Mouse (Mus musculus) kidney, postnatal 0 days (tissue): ENCODE measurements around the gene Inpp5a. TPM values are rescaled to one million over a fixed set of nuclear protein-coding genes. Genes with fewer than 3 reads are reported as not detected.
A peak's percentile ranks its signal among the peaks of the same experiment; 100 is the strongest.
"Not testable (repeated sequence)": the region's sequence is repeated elsewhere in the genome, so short reads cannot be mapped to it uniquely, and the experiment has no call there.

Experiments used
- ATAC-seq: fragments of 200-750 bp; cut with Nextera tagmentation; replicated peaks from 2 replicates; pipeline ENCODE4 v1.8.0; 2017; ENCODE audit warnings: low read depth, moderate number of reproducible peaks, moderate TSS enrichment, moderate library complexity; ENCODE audit not compliant: low FRiP score
- DNase-seq: peaks from one replicate; pipeline ENCODE4 v3.0.0-alpha.2; 2016; ENCODE audit warnings: low spot score
- H3K27ac ChIP-seq: fragments of 300-500 bp; sonication (generic); 2 replicates; pipeline ENCODE4 v1.5.1; 2014; ENCODE audit warnings: mild to moderate bottlenecking
- H3K27me3 ChIP-seq: fragments of 300-500 bp; sonication (generic); 2 replicates; pipeline ENCODE4 v1.6.1; 2014; ENCODE audit warnings: low read length, mixed read lengths; ENCODE audit not compliant: insufficient read depth
- H3K36me3 ChIP-seq: fragments of 300-500 bp; sonication (generic); 2 replicates; pipeline ENCODE4 v1.6.1; 2014; ENCODE audit warnings: low read length, mixed read lengths; ENCODE audit not compliant: insufficient read depth
- H3K4me1 ChIP-seq: fragments of 300-500 bp; sonication (generic); replicated peaks from 2 replicates; pipeline ENCODE4 v1.6.1; 2014; ENCODE audit warnings: antibody characterized with exemption, low read length, mixed read lengths; ENCODE audit not compliant: insufficient read depth
- H3K4me2 ChIP-seq: fragments of 300-500 bp; sonication (generic); 2 replicates; pipeline ENCODE4 v1.6.1; 2014; ENCODE audit warnings: mild to moderate bottlenecking, low read length, moderate library complexity, mixed read lengths
- H3K4me3 ChIP-seq: fragments of 300-500 bp; sonication (generic); replicated peaks from 2 replicates; pipeline ENCODE4 v1.5.1; 2014; ENCODE audit warnings: low read depth, low read length
- H3K9ac ChIP-seq: fragments of 300-500 bp; sonication (generic); 2 replicates; pipeline ENCODE4 v1.6.1; 2014; ENCODE audit warnings: low read depth, low read length
- H3K9me3 ChIP-seq: fragments of 300-500 bp; sonication (generic); replicated peaks from 2 replicates; pipeline ENCODE4 v1.6.1; 2016; ENCODE audit warnings: low read length, inconsistent platforms, mixed read lengths
- CTCF ChIP-seq: IDR thresholded peaks from 2 replicates; pipeline ENCODE4 v1.5.1; 2016; ENCODE audit warnings: antibody characterized with exemption, low read depth, mild to moderate bottlenecking, moderate library complexity
- WGBS: fragments of 180-500 bp; shearing (Covaris S2); extraction: QIAGEN DNeasy Blood & Tissue Kit; methylation state at CpG from one replicate; pipeline ENCODE4 v1.1.7; 2014; 5-methylcytosine and 5-hydroxymethylcytosine counted together
- polyA plus RNA-seq: library from polyadenylated mRNA; unstranded; fragments of >200 nt; fragmentation: Nextera tagmentation; extraction: Ambion mirVana; gene quantifications from 2 replicates; pipeline ENCODE4 v1.2.1, GENCODE M21; 2015

The Inpp5a gene
- polyA plus RNA-seq, 1 experiment from 2014 or later, result 24.3 TPM

- Histone ChIP-seq H3K27ac (no peak overlapping the region), H3K4me3 (no peak overlapping the region), H3K9ac (no peak overlapping the region), H3K27me3 (no peaks in the 10 kb centered on the region), H3K36me3 (no peaks in the 10 kb centered on the region), H3K4me1 (peaks cover 17% of the 10 kb centered on the region; the same call in 1 of the 2 replicates), H3K9me3 (no peaks in the 10 kb centered on the region), H3K4me2 (no peak overlapping the region)
- TF ChIP-seq CTCF, result no peak
- DNase-seq (peak; percentile 53), ATAC-seq (no peak)
- 16% methylated on average over 8 of the region's 8 CpGs for WGBS
Measured at GRCm38 (mm10) chr7:139412223-139412950, 23.5 kb downstream of the Inpp5a start.

GRCm38 (mm10) chr7:139413400-139413799, 24.5 kb downstream of the Inpp5a start:
- no peak for DNase-seq
- WGBS, result 70% methylated on average over 3 of the region's 3 CpGs
- H3K27ac ChIP-seq, result no peak overlapping the region

GRCm38 (mm10) chr7:139415616-139416225, 26.8 kb downstream of the Inpp5a start:
- no peak for ATAC-seq
- no peak overlapping the region for H3K9ac ChIP-seq
- H3K4me1 ChIP-seq, result peaks cover 17% of the 10 kb centered on the region; the same call in 1 of the 2 replicates
- no peaks in the 10 kb centered on the region for H3K27me3 ChIP-seq
- DNase-seq, result no peak
- TF ChIP-seq CTCF, result no peak
- no peak overlapping the region for H3K4me3 ChIP-seq
- H3K27ac ChIP-seq, result no peak overlapping the region
- H3K4me2 ChIP-seq, result no peak overlapping the region
- H3K36me3 ChIP-seq, result no peaks in the 10 kb centered on the region
- no peaks in the 10 kb centered on the region for H3K9me3 ChIP-seq

More at GRCm38 (mm10) chr7:139413400-139413799, 24.5 kb downstream of the Inpp5a start:
- no peak for TF ChIP-seq CTCF
- Histone ChIP-seq H3K9ac (no peak overlapping the region), H3K4me1 (peaks cover 17% of the 10 kb centered on the region; the same call in 1 of the 2 replicates), H3K9me3 (no peaks in the 10 kb centered on the region), H3K36me3 (no peaks in the 10 kb centered on the region), H3K4me2 (no peak overlapping the region), H3K27me3 (no peaks in the 10 kb centered on the region), H3K4me3 (no peak overlapping the region)
- no peak for ATAC-seq

GRCm38 (mm10) chr7:139418371-139418770, 29.5 kb downstream of the Inpp5a start:
- Histone ChIP-seq H3K36me3 (0 out of 2 replicates have a peak, but pooled peaks cover 5% of the 10 kb centered on the region), H3K9me3 (no peaks in the 10 kb centered on the region), H3K4me2 (no peak overlapping the region), H3K27me3 (no peaks in the 10 kb centered on the region), H3K9ac (no peak overlapping the region), H3K4me3 (no peak overlapping the region), H3K4me1 (peaks cover 8% of the 10 kb centered on the region; the same call in 1 of the 2 replicates), H3K27ac (no peak overlapping the region)
- no peak for TF ChIP-seq CTCF
- ATAC-seq (no peak), DNase-seq (no peak)
- 100% methylated on average over 1 of the region's 1 CpGs for WGBS

- Histone ChIP-seq H3K4me2 (no peak overlapping the region), H3K27me3 (no peaks in the 10 kb centered on the region), H3K4me1 (no peaks in the 10 kb centered on the region), H3K27ac (no peak overlapping the region), H3K9me3 (no peaks in the 10 kb centered on the region), H3K4me3 (no peak overlapping the region), H3K36me3 (0 out of 2 replicates have a peak, but pooled peaks cover 9% of the 10 kb centered on the region), H3K9ac (no peak overlapping the region)
- WGBS, result 90% methylated on average over 6 of the region's 6 CpGs
- TF ChIP-seq CTCF, result no peak
- ATAC-seq (no peak), DNase-seq (no peak)
Measured at GRCm38 (mm10) chr7:139422827-139423226, 33.9 kb downstream of the Inpp5a start.

- WGBS, result 60% methylated on average over 5 of the region's 5 CpGs
- Histone ChIP-seq H3K4me3 (no peak overlapping the region), H3K4me1 (peaks cover 17% of the 10 kb centered on the region), H3K9ac (no peak overlapping the region), H3K27me3 (no peaks in the 10 kb centered on the region), H3K36me3 (no peaks in the 10 kb centered on the region), H3K27ac (peak overlapping the region; percentile 21; the same call in 1 of the 2 replicates), H3K4me2 (no peak overlapping the region), H3K9me3 (no peaks in the 10 kb centered on the region)
- DNase-seq (peak; percentile 76), ATAC-seq (peak; percentile 36; the same call in 1 of the 2 replicates)
- no peak for TF ChIP-seq CTCF
Measured at GRCm38 (mm10) chr7:139434095-139434830, 45.4 kb downstream of the Inpp5a start.

GRCm38 (mm10) chr7:139434931-139435330, 46.0 kb downstream of the Inpp5a start:
- H3K27me3 ChIP-seq, H3K36me3 ChIP-seq, DNase-seq, H3K4me2 ChIP-seq, ATAC-seq, H3K4me3 ChIP-seq, H3K9me3 ChIP-seq, H3K9ac ChIP-seq: not testable (repeated sequence)
- 42% methylated on average over 2 of the region's 2 CpGs for WGBS
- Histone ChIP-seq H3K27ac (0 out of 2 replicates have a peak overlapping the region, but pooled peaks have one; percentile 21), H3K4me1 (peaks cover 18% of the 10 kb centered on the region)
